Mouse (Mus musculus): Measurements from ENCODE around the gene Acvr1b.

GRCm38 (mm10) chr15:101222897-101223482 lies 49.1 kb downstream of the Acvr1b start:
- TF ChIP-seq CTCF (IDR thresholded peaks at IDR 0.05; ENCODE audit: control insufficient read depth, insufficient read depth, low read length) (no peak), POLR2A (IDR thresholded peaks at IDR 0.05; ENCODE audit: borderline replicate concordance, control insufficient read depth, low read depth, low read length) (no peak)

All from bone marrow, adult 2 months (tissue).